Mouse (Mus musculus) C3H10T1/2 (cell line): Measurements from ENCODE around the gene Gm10424. TPM values are rescaled to one million over a fixed set of nuclear protein-coding genes. Genes with fewer than 3 reads are reported as not detected.

Experiments used
- polyA plus RNA-seq, 2 experiments: library from polyadenylated mRNA; unstranded; fragments of >200 nt; fragmentation: generic; extraction: Trizol; gene quantifications; one replicate each; pipeline ENCODE4 v1.2.1; 2012; ENCODE audit warnings: missing spikeins in 2 of 2

The Gm10424 gene
- polyA plus RNA-seq: not detected

GRCm38 (mm10) chr5:95272668-95273067, at the start of gene Gm10424:
Gene Gm10424, minus strand, starts transcription at chr5:95272768.

DNA sequence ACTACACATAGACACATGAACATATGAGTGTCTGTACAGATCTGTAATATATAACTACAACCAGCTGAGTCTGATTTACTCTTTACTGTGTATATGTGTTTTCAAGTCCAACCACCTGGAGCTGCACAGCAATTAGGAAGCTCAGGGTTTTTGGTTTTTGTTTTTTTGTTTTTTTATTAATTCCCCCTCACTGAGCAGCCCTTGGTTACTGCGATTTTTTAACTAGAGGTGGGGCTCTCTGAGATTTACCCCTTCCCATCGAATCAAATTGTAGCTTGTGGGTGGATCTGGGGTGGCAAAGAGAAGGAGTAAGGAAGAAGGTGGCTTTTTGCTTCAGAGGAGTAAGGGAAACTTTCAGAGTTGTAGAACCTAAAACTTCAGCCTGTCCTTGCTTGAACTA, 33.0 kb upstream of the Gm10424 start, which contains the start of gene Gm3259:
TSS of gene Gm3259 (plus strand) at position 301 of the 400 bp plus-strand sequence.

Other genes with a start within 250 kb of the Gm10424 start
- gene Gm7942, start 165.8 kb downstream of the Gm10424 start, polyA plus RNA-seq: not detected
- gene Gm16513, start 90.1 kb downstream of the Gm10424 start, polyA plus RNA-seq: not detected
- gene Gm3259, start 33.1 kb upstream of the Gm10424 start, polyA plus RNA-seq: not detected
- not detected for gene D5Ertd577e, start 184.0 kb upstream of the Gm10424 start, polyA plus RNA-seq
- gene Gm3286, start 238.0 kb upstream of the Gm10424 start, polyA plus RNA-seq: not detected